In genomic region chr16:72215360-72216013, GRCm38 (mm10) we compare ENCODE assay signal across 8 mouse cellular contexts.
DNase-seq lines count a peak whose midpoint lies in the region; ATAC-seq and TF ChIP-seq lines count a peak whose summit lies in the region.

No protein-coding gene starts in this region.

- H3K4me1 ChIP-seq in lung, embryonic 14.5 days (ENCODE audit: insufficient read depth): no peaks in the 10 kb centered on the region

- 0 out of 2 replicates have a peak overlapping the region, but pooled peaks have one; percentile 24 for H3K9ac ChIP-seq in lung, embryonic 14.5 days

- peak; percentile 16 for DNase-seq in urinary bladder, postnatal 25 days (ENCODE audit: low spot score)
- no peak for DNase-seq in urinary bladder, postnatal 10 days (ENCODE audit: low spot score)
- DNase-seq in embryo, embryonic 9.5 days (ENCODE audit: extremely low spot score): peak; percentile 63
- peak; percentile 22 to 53 for DNase-seq in heart, postnatal 14 days
- DNase-seq in layer of hippocampus, adult 2 months (ENCODE audit: low spot score in 2 of 2): peak; percentile 55 to 70
- peak; percentile 93 for DNase-seq in lung, embryonic 14.5 days
- peak; percentile 36 for DNase-seq in retina, postnatal 7 days (ENCODE audit: low read depth, low spot score)
- DNase-seq in spleen, postnatal 14 days (ENCODE audit: low spot score in 2 of 2): no peak

- peak overlapping the region; percentile 78; the same call in 1 of the 2 replicates for H3K27ac ChIP-seq in layer of hippocampus, adult 2 months
- H3K27ac ChIP-seq in lung, embryonic 14.5 days (ENCODE audit: low read depth): no peak overlapping the region

- TF ChIP-seq CTCF in layer of hippocampus, adult 2 months (conservative IDR thresholded peaks at IDR 0.05): peak; percentile 92
- TF ChIP-seq CTCF in lung, embryonic 14.5 days (IDR thresholded peaks at IDR 0.05; ENCODE audit: low read depth): peak; percentile 70

- intact Hi-C loops in heart, postnatal 14 days (cut with DNase I): loop anchor here (5.0 kb wide), 2 partner anchors 767 to 968 kb away; no protein-coding TSS in a partner anchor

- 26% methylated on average over 15 of the region's 15 CpGs for WGBS in lung, embryonic 14.5 days

- no peaks in the 10 kb centered on the region for H3K27me3 ChIP-seq in lung, embryonic 14.5 days (ENCODE audit: insufficient read depth, low read length)

- no peaks in the 10 kb centered on the region for H3K36me3 ChIP-seq in lung, embryonic 14.5 days (ENCODE audit: insufficient read depth)

- H3K4me3 ChIP-seq in layer of hippocampus, adult 2 months: peak overlapping the region; percentile 43
- H3K4me3 ChIP-seq in lung, embryonic 14.5 days (ENCODE audit: low read depth, low read length): peak overlapping the region; percentile 16

- no peaks in the 10 kb centered on the region for H3K9me3 ChIP-seq in lung, embryonic 14.5 days (ENCODE audit: low read depth, low read length)

- peak overlapping the region; percentile 57 for H3K4me2 ChIP-seq in lung, embryonic 14.5 days

- ATAC-seq in lung, embryonic 14.5 days (ENCODE audit: insufficient read depth): no peak

Comparison
In these comparisons a context has a peak if more than half of its experiments do, and no peak if none do; other contexts are left out.
1. DNase-seq: peak in urinary bladder, postnatal 25 days (single experiment), embryo, embryonic 9.5 days (single experiment), heart, postnatal 14 days (2 of 2), layer of hippocampus, adult 2 months (2 of 2), lung, embryonic 14.5 days (single experiment) and retina, postnatal 7 days (single experiment); none in urinary bladder, postnatal 10 days (single experiment) and spleen, postnatal 14 days (0 of 2).